Mouse (Mus musculus) megakaryocyte-erythroid progenitor cell, adult 5-6 weeks (primary cell): ENCODE results near the gene Exosc2. TPM values are rescaled to one million over a fixed set of nuclear protein-coding genes. Genes with fewer than 3 reads are reported as not detected.

Experiments
- ATAC-seq: replicated peaks from 2 replicates; pipeline ENCODE4 v1.8.0; 2016; ENCODE audit warnings: mild to moderate bottlenecking, inconsistent platforms; ENCODE audit not compliant: severe bottlenecking, poor library complexity, low FRiP score, low TSS enrichment
- total RNA-seq, 2 experiments: library from RNA; stranded (forward) in 1 of 2; stranded (reverse) in 1 of 2; fragments of 200-1000, 215-1000 nt in 1 of 2; fragments of >200 nt in 1 of 2; fragmentation: Nextera tagmentation in 1 of 2; gene quantifications; 2 replicates each; pipeline ENCODE4 v1.2.3; 2014 to 2017

Gene Exosc2
- total RNA-seq, 2 experiments from 2014 or later = 94.6 to 151 TPM

DNA sequence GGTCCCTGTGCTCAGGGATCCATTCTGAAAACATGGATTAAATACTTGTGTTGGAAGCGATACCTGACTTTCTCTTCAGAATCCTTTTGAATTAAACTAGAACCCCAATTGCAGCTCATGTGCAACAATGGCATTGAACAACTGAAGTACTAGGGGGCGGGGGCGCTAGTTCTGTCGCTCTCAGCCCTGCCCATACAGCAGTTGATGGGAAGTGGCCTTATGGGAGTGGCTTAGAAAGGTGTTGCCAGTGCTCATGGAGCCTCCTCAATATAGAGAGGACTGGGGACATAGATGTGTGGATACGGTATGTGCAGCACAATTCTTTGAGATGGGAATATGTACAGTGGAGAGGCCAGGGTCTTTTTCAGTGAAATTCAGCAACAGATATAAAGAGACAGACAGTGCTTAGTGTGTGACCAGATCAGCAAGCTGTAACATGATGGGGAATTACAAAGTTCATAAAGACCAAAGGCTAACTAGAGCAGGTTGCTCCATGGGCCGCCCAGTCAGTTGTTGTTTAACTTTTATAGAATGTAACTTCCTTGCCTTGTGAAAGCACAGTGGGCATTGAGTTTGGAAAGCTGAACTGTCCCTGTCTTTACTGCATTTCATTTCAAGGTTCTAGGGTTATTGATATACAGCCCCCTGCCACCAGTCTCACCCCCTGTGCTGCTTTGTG, 48.8 kb downstream of the Exosc2 start:
- no peak for ATAC-seq

GRCm38 (mm10) chr2:31719944-31720343, 49.4 kb downstream of the Exosc2 start:
- ATAC-seq = no peak

- ATAC-seq = 0 out of 2 replicates have a peak, but pooled peaks have one; percentile 33
Observed at GRCm38 (mm10) chr2:31720783-31721182, 50.3 kb downstream of the Exosc2 start.

GRCm38 (mm10) chr2:31724730-31725490, 54.4 kb downstream of the Exosc2 start:
- ATAC-seq = peak; percentile 71

DNA sequence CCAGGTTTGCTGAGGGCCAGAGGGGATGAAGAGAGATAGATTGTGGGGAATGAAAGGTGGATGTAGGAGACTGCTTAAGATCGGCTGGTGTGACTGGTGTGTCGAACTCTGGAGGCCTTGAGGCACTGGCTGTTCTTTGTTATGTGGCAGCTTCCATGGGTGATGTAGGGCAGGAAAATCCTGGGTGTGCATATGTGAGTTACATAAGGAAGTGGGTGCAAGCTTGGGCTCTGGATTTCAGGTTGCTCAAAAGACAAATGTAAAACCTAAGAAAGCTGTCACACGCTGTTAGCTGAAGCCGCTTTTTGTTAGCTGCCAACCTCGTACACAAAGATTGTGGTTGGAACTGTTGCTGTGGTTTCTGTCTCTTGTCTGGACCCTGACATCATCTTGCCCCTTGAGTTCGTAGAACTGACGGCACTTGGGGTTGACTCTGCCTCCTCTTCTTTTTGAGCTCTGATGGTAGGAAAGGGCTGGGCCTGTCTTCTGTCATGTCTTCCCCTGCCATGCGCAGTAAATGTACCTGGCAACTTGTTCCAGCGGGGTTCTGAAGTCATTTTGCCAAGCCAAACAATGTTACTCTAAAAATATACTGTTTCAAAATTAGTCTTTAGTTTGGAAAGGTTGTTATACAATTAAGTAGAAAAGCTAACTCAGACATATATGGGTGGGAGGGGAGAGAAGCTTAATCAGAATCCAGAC, 57.2 kb downstream of the Exosc2 start:
- ATAC-seq = no peak

- no peak for ATAC-seq
Observed at GRCm38 (mm10) chr2:31730640-31731039, 60.1 kb downstream of the Exosc2 start.

Other genes starting within 250 kb of the Exosc2 start
- 63.2 and 78.5 TPM in 2 replicates for gene Ass1, start 200.5 kb upstream of the Exosc2 start, total RNA-seq (2014; fragmentation: Nextera tagmentation)
- gene Ass1, start 200.5 kb upstream of the Exosc2 start, total RNA-seq (2017) = 93.7 and 108 TPM in 2 replicates
- gene Fubp3, start 98.1 kb upstream of the Exosc2 start, total RNA-seq (2014; fragmentation: Nextera tagmentation) = 48.4 and 61.8 TPM in 2 replicates
- gene Fubp3, start 98.1 kb upstream of the Exosc2 start, total RNA-seq (2017) = 29.8 and 76.8 TPM in 2 replicates
- not detected in 2 replicates for gene Prdm12, start 30.7 kb upstream of the Exosc2 start, total RNA-seq (2014; fragmentation: Nextera tagmentation)
- gene Prdm12, start 30.7 kb upstream of the Exosc2 start, total RNA-seq (2017) = not detected in 2 replicates
- gene Abl1, start 17.7 kb downstream of the Exosc2 start, total RNA-seq (2014; fragmentation: Nextera tagmentation) = 40.2 and 40.4 TPM in 2 replicates
- 20.9 and 22.9 TPM in 2 replicates for gene Abl1, start 17.7 kb downstream of the Exosc2 start, total RNA-seq (2017)
- gene Qrfp, start 139.9 kb downstream of the Exosc2 start, total RNA-seq (2014; fragmentation: Nextera tagmentation) = not detected in 2 replicates
- 0.11 TPM in 1 of 2 replicates, not detected in the other for gene Qrfp, start 139.9 kb downstream of the Exosc2 start, total RNA-seq (2017)
- not detected in 2 replicates for gene Fibcd1, start 175.3 kb downstream of the Exosc2 start, total RNA-seq (2014; fragmentation: Nextera tagmentation)
- gene Fibcd1, start 175.3 kb downstream of the Exosc2 start, total RNA-seq (2017) = not detected in 2 replicates
- gene Lamc3, start 216.6 kb downstream of the Exosc2 start, total RNA-seq (2014; fragmentation: Nextera tagmentation) = not detected in 2 replicates
- not detected in 2 replicates for gene Lamc3, start 216.6 kb downstream of the Exosc2 start, total RNA-seq (2017)